Mouse (Mus musculus) heart, embryonic 13.5 days (tissue): ENCODE measurements at regions not wholly inside any gene's neighbourhood (a gene's known extent, or its start where the extent isn't known, plus 50 kb on each side); places are given as distances from the start of the nearest gene placed in this dataset.

Experiments
- ATAC-seq: fragments of 200-750 bp; cut with Nextera tagmentation; 2 replicates; pipeline ENCODE4 v1.8.0; 2017; ENCODE audit warnings: moderate TSS enrichment; ENCODE audit not compliant: insufficient number of reproducible peaks, low FRiP score, low TSS enrichment; ENCODE audit errors: extremely low read depth
- H3K27ac ChIP-seq: fragments of 300-500 bp; sonication (generic); replicated peaks from 2 replicates; pipeline ENCODE4 v1.5.1; 2015; ENCODE audit warnings: moderate library complexity, mild to moderate bottlenecking, inconsistent platforms
- H3K27me3 ChIP-seq: fragments of 300-500 bp; sonication (generic); replicated peaks from 2 replicates; pipeline ENCODE4 v1.6.1; 2015; ENCODE audit warnings: mild to moderate bottlenecking, inconsistent platforms
- H3K36me3 ChIP-seq: fragments of 300-500 bp; sonication (generic); 2 replicates; pipeline ENCODE4 v1.6.1; 2015; ENCODE audit warnings: mild to moderate bottlenecking, inconsistent platforms
- H3K4me1 ChIP-seq: fragments of 300-500 bp; sonication (generic); 2 replicates; pipeline ENCODE4 v1.6.1; 2015; ENCODE audit warnings: inconsistent platforms
- H3K4me2 ChIP-seq: fragments of 300-500 bp; sonication (generic); 2 replicates; pipeline ENCODE4 v1.6.1; 2015; ENCODE audit warnings: inconsistent platforms, mild to moderate bottlenecking, moderate library complexity
- H3K4me3 ChIP-seq: fragments of 300-500 bp; sonication (generic); 2 replicates; pipeline ENCODE4 v1.5.1; 2015; ENCODE audit warnings: moderate library complexity, mild to moderate bottlenecking, inconsistent platforms
- H3K9ac ChIP-seq: fragments of 300-500 bp; sonication (generic); 2 replicates; pipeline ENCODE4 v1.6.1; 2015; ENCODE audit warnings: inconsistent platforms, mild to moderate bottlenecking, moderate library complexity
- H3K9me3 ChIP-seq: fragments of 300-500 bp; sonication (generic); 2 replicates; pipeline ENCODE4 v1.6.1; 2016; ENCODE audit warnings: inconsistent platforms
- WGBS: fragments of 180-500 bp; shearing (Covaris S2); methylation state at CpG from one replicate; pipeline ENCODE4 v1.1.7; 2015; ENCODE audit warnings: mixed read lengths; 5-methylcytosine and 5-hydroxymethylcytosine counted together

DNA sequence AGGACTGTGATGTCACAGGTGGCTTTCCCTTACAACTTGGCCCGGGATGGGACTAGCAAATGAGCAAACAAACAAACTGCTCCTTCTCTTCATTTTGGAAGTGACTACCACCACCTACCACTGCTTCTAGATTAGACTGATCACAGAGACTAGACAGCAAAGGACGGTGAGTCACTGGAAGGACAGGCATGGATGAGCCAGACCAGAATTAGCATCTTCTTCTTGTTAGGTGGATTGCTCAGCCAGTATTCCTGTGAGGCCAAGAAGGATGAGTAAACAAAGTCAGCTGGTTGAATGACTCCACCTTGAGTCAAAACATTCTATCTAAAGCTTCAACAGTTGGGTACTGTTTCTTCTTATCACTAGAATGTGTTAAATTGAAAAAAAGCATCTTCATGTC, 385.1 kb upstream of the Mon1b start:
- no peaks in the 10 kb centered on the region for H3K9me3 ChIP-seq
- H3K4me2 ChIP-seq, result no peak overlapping the region
- no peak overlapping the region for H3K9ac ChIP-seq
- no peaks in the 10 kb centered on the region for H3K27me3 ChIP-seq
- H3K27ac ChIP-seq, result no peak overlapping the region
- no peaks in the 10 kb centered on the region for H3K4me1 ChIP-seq
- ATAC-seq, result no peak
- no peaks in the 10 kb centered on the region for H3K36me3 ChIP-seq
- H3K4me3 ChIP-seq, result no peak overlapping the region
- 69% methylated on average over 2 of the region's 2 CpGs for WGBS

DNA sequence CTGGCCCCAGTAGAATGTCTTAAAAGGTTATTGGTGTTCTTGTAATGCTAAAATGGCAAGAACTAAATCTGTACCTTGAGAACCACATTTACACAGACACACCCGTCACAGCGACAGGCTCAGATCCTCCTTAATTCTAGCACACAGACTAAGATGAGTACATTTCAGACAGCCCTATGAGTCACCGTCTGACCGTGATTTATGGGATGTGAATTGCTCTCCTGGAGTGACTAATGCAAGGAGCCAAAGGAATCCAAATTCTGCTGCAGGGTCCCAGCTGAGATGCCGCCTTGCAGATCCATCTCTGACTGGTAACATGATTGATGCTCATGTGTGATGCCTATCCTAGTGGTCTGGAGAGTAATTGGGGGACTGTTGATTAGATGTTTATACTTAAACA, 381.3 kb upstream of the Mon1b start:
- no peak overlapping the region for H3K4me3 ChIP-seq
- H3K27ac ChIP-seq, result no peak overlapping the region
- 66% methylated on average over 5 of the region's 5 CpGs for WGBS
- no peaks in the 10 kb centered on the region for H3K4me1 ChIP-seq
- H3K9me3 ChIP-seq, result no peaks in the 10 kb centered on the region
- no peaks in the 10 kb centered on the region for H3K36me3 ChIP-seq
- no peak overlapping the region for H3K4me2 ChIP-seq
- ATAC-seq, result no peak
- no peaks in the 10 kb centered on the region for H3K27me3 ChIP-seq
- no peak overlapping the region for H3K9ac ChIP-seq

DNA sequence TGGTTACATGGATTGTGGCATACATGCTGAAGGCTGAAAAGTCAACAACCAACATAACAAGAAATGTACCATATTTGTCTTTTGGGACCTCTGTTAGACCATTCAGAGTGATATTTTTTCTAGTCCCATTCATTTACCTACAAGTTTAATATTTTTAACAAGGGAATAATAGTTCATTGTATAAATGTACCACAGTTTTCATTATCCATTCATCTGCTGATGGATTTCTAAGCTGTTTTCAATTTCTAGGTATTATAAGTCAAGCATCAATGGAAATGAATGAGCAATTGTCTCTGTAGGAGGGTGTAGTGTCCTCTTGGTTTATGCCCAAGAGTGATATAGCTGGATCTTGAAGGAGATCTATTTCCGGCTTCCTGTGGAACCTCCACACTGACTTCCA, 375.9 kb upstream of the Mon1b start:
- H3K4me3 ChIP-seq, result no peak overlapping the region
- no peaks in the 10 kb centered on the region for H3K4me1 ChIP-seq
- WGBS, result 84% methylated on average over 1 of the region's 1 CpGs
- H3K27me3 ChIP-seq, result no peaks in the 10 kb centered on the region
- H3K4me2 ChIP-seq, result no peak overlapping the region
- H3K9me3 ChIP-seq, result no peaks in the 10 kb centered on the region
- H3K27ac ChIP-seq, result no peak overlapping the region
- H3K36me3 ChIP-seq, result no peaks in the 10 kb centered on the region
- no peak for ATAC-seq
- no peak overlapping the region for H3K9ac ChIP-seq

DNA sequence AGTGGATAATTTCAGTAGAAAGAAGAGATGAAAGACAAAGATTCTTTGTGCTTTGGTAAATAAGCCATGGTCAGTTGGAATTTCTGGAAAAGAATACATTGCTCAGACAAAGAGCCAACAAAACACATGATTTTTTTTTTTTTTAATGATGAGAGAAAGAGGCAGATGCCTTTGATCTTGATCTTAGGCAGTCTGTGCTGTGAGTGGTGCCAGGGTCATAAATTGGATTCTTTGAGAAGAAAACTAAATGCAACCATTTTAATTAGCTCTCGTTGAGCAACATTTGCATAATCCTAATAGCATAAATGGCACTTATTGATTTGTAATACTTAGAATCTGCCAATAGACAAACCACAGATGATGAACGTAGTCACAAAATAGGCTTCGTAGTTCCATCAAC, 372.1 kb upstream of the Mon1b start:
- WGBS, result 83% methylated on average over 3 of the region's 3 CpGs
- no peak overlapping the region for H3K4me2 ChIP-seq
- no peak overlapping the region for H3K27ac ChIP-seq
- H3K9me3 ChIP-seq, result no peaks in the 10 kb centered on the region
- H3K4me3 ChIP-seq, result no peak overlapping the region
- no peak for ATAC-seq
- H3K36me3 ChIP-seq, result no peaks in the 10 kb centered on the region
- H3K9ac ChIP-seq, result no peak overlapping the region
- H3K4me1 ChIP-seq, result no peaks in the 10 kb centered on the region
- H3K27me3 ChIP-seq, result no peaks in the 10 kb centered on the region

DNA sequence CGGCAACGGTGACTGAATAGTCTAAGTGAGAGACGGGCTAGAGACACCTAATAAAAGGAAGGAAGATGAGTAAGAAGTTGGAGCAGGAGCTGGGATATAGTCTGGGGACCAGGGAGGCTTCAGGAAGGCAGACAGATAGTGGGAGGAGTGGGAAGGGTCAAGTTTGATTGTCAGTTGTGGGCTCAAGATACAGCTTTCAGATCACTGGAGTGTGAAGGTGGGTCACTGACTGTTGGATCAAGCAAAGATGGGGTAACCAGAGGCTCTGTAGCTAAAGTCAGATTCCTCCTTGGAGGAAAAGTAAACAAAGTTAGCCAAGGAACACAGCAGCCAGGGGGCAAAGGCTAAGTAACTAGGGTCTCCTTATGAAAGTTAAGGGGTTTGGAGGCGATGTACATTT, 364.1 kb upstream of the Mon1b start:
- ATAC-seq, result no peak
- Histone ChIP-seq H3K36me3 (no peaks in the 10 kb centered on the region), H3K9ac (no peak overlapping the region), H3K4me2 (no peak overlapping the region), H3K27ac (no peak overlapping the region), H3K4me3 (no peak overlapping the region), H3K4me1 (no peaks in the 10 kb centered on the region), H3K9me3 (no peaks in the 10 kb centered on the region), H3K27me3 (no peaks in the 10 kb centered on the region)
- 85% methylated on average over 4 of the region's 4 CpGs for WGBS

DNA sequence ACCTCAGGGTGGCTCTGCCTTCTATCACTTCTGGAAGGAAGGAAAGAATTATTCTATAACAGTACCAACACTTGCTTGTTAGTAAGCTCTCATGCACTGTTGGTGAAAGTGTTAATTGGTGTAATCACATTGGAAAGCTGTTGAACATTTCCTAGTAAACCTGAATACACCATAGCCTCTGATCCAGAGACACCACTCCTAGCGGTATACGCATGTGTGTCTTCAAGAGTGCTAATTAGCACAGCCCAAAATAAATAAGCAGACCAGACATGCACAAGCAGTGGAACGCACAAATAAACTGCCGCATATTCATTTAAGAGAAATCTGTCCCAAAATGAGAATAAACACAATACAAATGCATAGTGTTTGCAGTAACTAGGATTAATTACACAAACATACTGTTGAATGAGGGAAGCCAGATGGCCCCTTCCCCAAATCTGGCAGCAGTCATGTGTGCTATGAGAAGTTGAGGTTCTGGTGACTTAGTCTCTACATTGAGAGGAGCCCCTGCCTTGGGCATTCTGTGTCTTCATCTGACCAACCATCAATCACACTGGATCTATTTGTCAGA, 335.0 kb upstream of the Mon1b start:
- no peak for ATAC-seq
- Histone ChIP-seq H3K27me3 (no peaks in the 10 kb centered on the region), H3K9ac (no peak overlapping the region), H3K36me3 (no peaks in the 10 kb centered on the region), H3K27ac (no peak overlapping the region), H3K4me3 (no peak overlapping the region), H3K4me2 (no peak overlapping the region), H3K9me3 (no peaks in the 10 kb centered on the region), H3K4me1 (no peaks in the 10 kb centered on the region)
- WGBS, result 74% methylated on average over 4 of the region's 4 CpGs

DNA sequence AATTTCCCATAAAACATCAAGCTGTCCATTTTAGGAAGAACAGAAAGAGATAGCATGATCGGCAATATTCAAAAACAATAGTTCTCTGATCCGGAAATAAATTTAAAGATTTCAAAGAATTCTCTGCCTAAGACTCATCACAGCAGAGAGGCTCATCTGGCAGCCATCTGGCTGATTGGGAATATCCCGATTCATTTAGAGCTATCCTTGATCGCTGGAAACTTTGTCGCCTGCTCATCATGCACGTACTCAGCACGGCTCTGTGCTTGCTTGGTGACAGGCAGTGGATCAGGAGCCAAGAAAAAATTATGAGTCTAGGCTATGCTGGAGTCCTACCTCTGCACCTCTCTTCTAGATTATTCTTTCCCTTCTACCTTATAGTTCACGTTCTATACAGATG, 332.0 kb upstream of the Mon1b start:
- Histone ChIP-seq H3K4me2 (no peak overlapping the region), H3K4me1 (no peaks in the 10 kb centered on the region), H3K9me3 (no peaks in the 10 kb centered on the region), H3K27me3 (no peaks in the 10 kb centered on the region), H3K27ac (no peak overlapping the region), H3K9ac (no peak overlapping the region), H3K36me3 (no peaks in the 10 kb centered on the region), H3K4me3 (no peak overlapping the region)
- no peak for ATAC-seq
- WGBS, result 76% methylated on average over 8 of the region's 8 CpGs

DNA sequence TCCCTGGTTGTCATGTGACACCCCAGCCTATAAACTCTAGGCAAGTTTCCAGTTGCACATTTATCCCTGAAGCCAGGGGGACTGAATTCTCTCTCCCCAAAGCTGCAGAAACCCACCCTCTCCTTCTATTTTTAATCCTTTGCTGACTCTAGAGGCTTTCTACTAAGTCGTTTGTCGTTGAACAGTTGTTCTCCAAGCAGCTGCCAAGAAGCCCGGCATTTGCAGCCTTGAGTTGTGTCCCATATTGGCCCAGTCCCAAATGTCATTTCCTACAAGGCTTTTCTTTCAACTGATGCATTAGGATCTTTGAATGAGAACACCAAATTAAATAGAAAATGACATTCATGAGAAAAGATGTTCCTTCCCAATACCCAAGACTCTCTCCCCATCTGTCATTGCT, 318.2 kb upstream of the Mon1b start:
- no peaks in the 10 kb centered on the region for H3K36me3 ChIP-seq
- H3K9me3 ChIP-seq, result no peaks in the 10 kb centered on the region; the same call in 1 of the 2 replicates
- no peaks in the 10 kb centered on the region for H3K27me3 ChIP-seq
- no peaks in the 10 kb centered on the region for H3K4me1 ChIP-seq
- no peak overlapping the region for H3K4me3 ChIP-seq
- no peak overlapping the region for H3K9ac ChIP-seq
- ATAC-seq, result no peak
- H3K4me2 ChIP-seq, result no peak overlapping the region
- WGBS, result 42% methylated on average over 3 of the region's 3 CpGs
- H3K27ac ChIP-seq, result no peak overlapping the region

DNA sequence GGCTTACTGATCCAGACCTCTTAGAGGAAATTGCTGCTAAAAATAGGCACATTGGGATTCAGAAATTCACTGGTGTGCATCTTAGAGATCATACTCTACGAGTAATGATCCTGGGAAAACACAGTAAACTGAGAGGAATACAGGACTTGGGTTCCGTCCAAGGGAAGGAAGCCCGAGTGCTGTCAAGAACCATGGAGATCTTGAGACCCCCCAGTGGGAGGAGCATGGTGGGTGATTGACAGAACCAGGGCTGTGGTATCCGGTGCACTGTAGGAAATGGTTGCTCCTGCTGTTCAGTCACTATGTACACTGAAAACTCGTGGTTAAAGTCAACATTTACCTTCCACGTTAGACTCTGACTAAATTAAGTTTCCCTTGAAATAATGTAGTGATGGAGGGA, 303.8 kb upstream of the Mon1b start:
- H3K36me3 ChIP-seq, result no peaks in the 10 kb centered on the region
- WGBS, result 51% methylated on average over 6 of the region's 6 CpGs
- ATAC-seq, result no peak
- H3K9ac ChIP-seq, result no peak overlapping the region
- no peak overlapping the region for H3K4me3 ChIP-seq
- no peaks in the 10 kb centered on the region for H3K27me3 ChIP-seq
- no peaks in the 10 kb centered on the region for H3K9me3 ChIP-seq
- H3K4me1 ChIP-seq, result no peaks in the 10 kb centered on the region
- no peak overlapping the region for H3K27ac ChIP-seq
- no peak overlapping the region for H3K4me2 ChIP-seq

DNA sequence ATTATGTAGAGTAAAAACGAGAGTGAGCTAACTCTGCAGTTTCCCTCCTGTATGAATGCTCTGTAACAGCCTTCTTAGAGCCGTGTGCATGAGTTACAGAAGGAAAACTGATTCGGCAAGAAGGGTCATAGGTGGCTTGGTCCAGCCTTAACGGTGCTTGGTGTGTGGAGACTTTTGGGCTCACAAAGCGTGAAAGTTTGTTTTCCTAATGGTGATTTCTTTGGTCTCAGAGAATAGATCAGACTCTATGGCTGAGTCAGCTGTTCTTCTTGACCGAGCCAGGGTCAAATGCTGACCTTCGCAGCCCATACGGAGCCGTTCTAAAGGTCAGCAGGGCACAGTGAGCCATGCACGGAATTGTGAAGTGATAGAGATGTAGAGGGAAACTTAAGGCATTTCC, 294.1 kb upstream of the Mon1b start:
- H3K9ac ChIP-seq, result no peak overlapping the region
- no peak overlapping the region for H3K4me3 ChIP-seq
- no peak overlapping the region for H3K27ac ChIP-seq
- H3K4me2 ChIP-seq, result no peak overlapping the region
- WGBS, result 61% methylated on average over 10 of the region's 10 CpGs
- no peaks in the 10 kb centered on the region for H3K27me3 ChIP-seq
- no peaks in the 10 kb centered on the region for H3K9me3 ChIP-seq
- H3K36me3 ChIP-seq, result no peaks in the 10 kb centered on the region
- no peaks in the 10 kb centered on the region for H3K4me1 ChIP-seq
- no peak for ATAC-seq

DNA sequence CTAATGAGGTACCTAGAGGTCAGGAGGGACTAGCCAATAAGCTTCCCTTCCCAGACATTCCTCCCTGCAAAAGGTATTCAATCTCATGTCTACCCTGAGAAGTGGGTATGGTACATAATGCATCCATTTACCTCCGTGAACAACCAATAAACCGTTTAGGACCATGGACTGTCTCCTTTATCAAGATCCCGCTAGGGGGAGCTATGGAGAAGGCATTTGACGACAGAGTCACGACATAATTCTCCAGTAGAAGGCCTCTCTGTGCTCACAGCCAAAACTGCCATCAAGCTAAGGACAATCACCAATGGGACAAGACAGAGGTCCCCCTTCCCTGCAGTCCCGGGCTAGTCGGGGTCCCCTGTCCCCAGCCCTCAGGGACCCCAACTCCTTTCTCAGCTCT, 273.5 kb upstream of the Mon1b start:
- no peaks in the 10 kb centered on the region for H3K27me3 ChIP-seq
- H3K9me3 ChIP-seq, result no peaks in the 10 kb centered on the region
- H3K4me1 ChIP-seq, result no peaks in the 10 kb centered on the region
- H3K9ac ChIP-seq, result no peak overlapping the region
- H3K27ac ChIP-seq, result no peak overlapping the region
- no peaks in the 10 kb centered on the region for H3K36me3 ChIP-seq
- H3K4me2 ChIP-seq, result no peak overlapping the region
- no peak for ATAC-seq
- 48% methylated on average over 7 of the region's 7 CpGs for WGBS
- no peak overlapping the region for H3K4me3 ChIP-seq

DNA sequence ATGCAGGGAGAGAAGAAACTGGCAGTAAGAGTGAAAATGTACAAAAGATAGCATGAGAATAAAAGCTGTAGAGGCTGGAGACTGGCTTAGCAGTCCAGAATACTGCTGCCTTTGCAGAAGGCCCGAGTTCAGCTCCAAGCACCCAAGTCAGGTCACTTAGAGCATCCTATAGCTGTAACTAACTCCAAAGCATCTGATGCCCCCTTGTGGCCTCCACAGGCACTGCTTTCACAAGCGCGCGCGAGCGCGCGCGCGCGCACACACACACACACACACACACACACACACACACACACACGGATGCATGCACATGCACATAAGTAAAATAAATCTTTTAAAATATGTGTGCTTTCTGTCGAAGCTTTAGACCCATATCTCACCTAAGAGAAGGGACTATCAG, 271.2 kb upstream of the Mon1b start:
- Histone ChIP-seq H3K4me3 (no peak overlapping the region), H3K9ac (no peak overlapping the region), H3K36me3 (no peaks in the 10 kb centered on the region), H3K4me2 (no peak overlapping the region), H3K9me3 (no peaks in the 10 kb centered on the region), H3K4me1 (no peaks in the 10 kb centered on the region), H3K27ac (no peak overlapping the region), H3K27me3 (no peaks in the 10 kb centered on the region)
- ATAC-seq, result no peak
- 81% methylated on average over 13 of the region's 13 CpGs for WGBS
